Mouse (Mus musculus) hindbrain, embryonic 11.5 days (tissue): Measurements from ENCODE around the gene Sgcg. TPM values are rescaled to one million over a fixed set of nuclear protein-coding genes. Genes with fewer than 3 reads are reported as not detected.

Experiments used
- ATAC-seq: fragments of 200-750 bp; cut with Nextera tagmentation; 2 replicates; pipeline ENCODE4 v1.8.0; 2017; ENCODE audit warnings: mild to moderate bottlenecking, moderate TSS enrichment, moderate library complexity; ENCODE audit not compliant: low FRiP score
- DNase-seq: peaks from one replicate; pipeline ENCODE4 v3.0.0-alpha.2; 2015; ENCODE audit warnings: low spot score
- H3K27ac ChIP-seq: fragments of 300-500 bp; sonication (generic); 2 replicates; pipeline ENCODE4 v1.5.1; 2014; ENCODE audit warnings: mild to moderate bottlenecking, low read depth, low read length
- H3K27me3 ChIP-seq: fragments of 300-500 bp; sonication (generic); 2 replicates; pipeline ENCODE4 v1.6.1; 2014; ENCODE audit warnings: mild to moderate bottlenecking, low read length, moderate library complexity, mixed read lengths; ENCODE audit not compliant: control insufficient read depth, insufficient read depth
- H3K36me3 ChIP-seq: fragments of 300-500 bp; sonication (generic); 2 replicates; pipeline ENCODE4 v1.6.1; 2014; ENCODE audit warnings: mild to moderate bottlenecking, low read length, moderate library complexity, mixed read lengths; ENCODE audit not compliant: control insufficient read depth, insufficient read depth
- H3K4me1 ChIP-seq: fragments of 300-500 bp; sonication (generic); replicated peaks from 2 replicates; pipeline ENCODE4 v1.6.1; 2014; ENCODE audit warnings: low read length, mixed read lengths; ENCODE audit not compliant: control insufficient read depth, insufficient read depth
- H3K4me2 ChIP-seq: fragments of 300-500 bp; sonication (generic); replicated peaks from 2 replicates; pipeline ENCODE4 v1.6.1; 2014; ENCODE audit warnings: mild to moderate bottlenecking, low read depth, low read length
- H3K4me3 ChIP-seq: fragments of 300-500 bp; sonication (generic); 2 replicates; pipeline ENCODE4 v1.5.1; 2014; ENCODE audit warnings: low read depth, low read length
- H3K9ac ChIP-seq: fragments of 300-500 bp; sonication (generic); 2 replicates; pipeline ENCODE4 v1.6.1; 2014; ENCODE audit warnings: low read depth, low read length
- H3K9me3 ChIP-seq: fragments of 300-500 bp; sonication (generic); 2 replicates; pipeline ENCODE4 v1.6.1; 2016; ENCODE audit warnings: low read length; ENCODE audit not compliant: control insufficient read depth
- WGBS: fragments of 180-500 bp; shearing (Covaris S2); extraction: QIAGEN DNeasy Blood & Tissue Kit; methylation state at CpG from one replicate; pipeline ENCODE4 v1.1.7; 2014; 5-methylcytosine and 5-hydroxymethylcytosine counted together
- polyA plus RNA-seq: library from polyadenylated mRNA; unstranded; fragments of >200 nt; fragmentation: Nextera tagmentation; extraction: Ambion mirVana; gene quantifications from 2 replicates; pipeline ENCODE4 v1.2.1, GENCODE M21; 2014

Sgcg gene
- polyA plus RNA-seq, 1 experiment from 2014 or later = 0.19 TPM

GRCm38 (mm10) chr14:61242611-61243010 lies 15.7 kb downstream of the Sgcg start:
- Histone ChIP-seq H3K4me3 (no peak overlapping the region), H3K27ac (no peak overlapping the region), H3K36me3 (no peaks in the 10 kb centered on the region), H3K27me3 (no peaks in the 10 kb centered on the region), H3K4me2 (no peak overlapping the region), H3K9me3 (no peaks in the 10 kb centered on the region), H3K9ac (no peak overlapping the region), H3K4me1 (no peaks in the 10 kb centered on the region)
- 44% methylated on average over 6 of the region's 6 CpGs for WGBS
- ATAC-seq = no peak
- peak; percentile 39 for DNase-seq

GRCm38 (mm10) chr14:61238751-61239150 lies 19.5 kb downstream of the Sgcg start:
- Histone ChIP-seq H3K9ac (no peak overlapping the region), H3K4me3 (no peak overlapping the region), H3K9me3 (no peaks in the 10 kb centered on the region), H3K4me2 (no peak overlapping the region), H3K27me3 (no peaks in the 10 kb centered on the region), H3K36me3 (no peaks in the 10 kb centered on the region), H3K4me1 (no peaks in the 10 kb centered on the region), H3K27ac (no peak overlapping the region)
- WGBS = 77% methylated on average over 9 of the region's 9 CpGs
- DNase-seq (no peak), ATAC-seq (no peak)

GRCm38 (mm10) chr14:61237101-61237654 lies 21.1 kb downstream of the Sgcg start:
- Histone ChIP-seq H3K27me3 (no peaks in the 10 kb centered on the region), H3K27ac (no peak overlapping the region), H3K9me3 (no peaks in the 10 kb centered on the region), H3K4me3 (no peak overlapping the region), H3K9ac (no peak overlapping the region), H3K36me3 (no peaks in the 10 kb centered on the region), H3K4me2 (no peak overlapping the region), H3K4me1 (no peaks in the 10 kb centered on the region)
- 34% methylated on average over 4 of the region's 4 CpGs for WGBS
- DNase-seq (no peak), ATAC-seq (no peak)

- H3K4me3 ChIP-seq = no peak overlapping the region
- H3K36me3 ChIP-seq = no peaks in the 10 kb centered on the region
- H3K27ac ChIP-seq = no peak overlapping the region
- ATAC-seq (no peak), DNase-seq (no peak)
- WGBS = 65% methylated on average over 5 of the region's 5 CpGs
- H3K4me2 ChIP-seq = no peak overlapping the region
- no peaks in the 10 kb centered on the region for H3K27me3 ChIP-seq
- H3K4me1 ChIP-seq = no peaks in the 10 kb centered on the region
- no peaks in the 10 kb centered on the region for H3K9me3 ChIP-seq
- no peak overlapping the region for H3K9ac ChIP-seq
Measured at GRCm38 (mm10) chr14:61235846-61236474, 22.3 kb downstream of the Sgcg start.

GRCm38 (mm10) chr14:61232016-61232568 lies 26.2 kb downstream of the Sgcg start:
- Histone ChIP-seq H3K4me1 (no peaks in the 10 kb centered on the region), H3K4me3 (no peak overlapping the region), H3K36me3 (no peaks in the 10 kb centered on the region), H3K4me2 (no peak overlapping the region), H3K27ac (no peak overlapping the region), H3K9me3 (no peaks in the 10 kb centered on the region), H3K9ac (no peak overlapping the region), H3K27me3 (no peaks in the 10 kb centered on the region)
- ATAC-seq (no peak), DNase-seq (no peak)
- WGBS = 89% methylated on average over 13 of the region's 13 CpGs

GRCm38 (mm10) chr14:61230179-61230578 lies 28.1 kb downstream of the Sgcg start:
- no peaks in the 10 kb centered on the region for H3K36me3 ChIP-seq
- H3K4me3 ChIP-seq = no peak overlapping the region
- H3K9ac ChIP-seq = no peak overlapping the region
- no peak overlapping the region for H3K27ac ChIP-seq
- no peak for DNase-seq
- H3K27me3 ChIP-seq = no peaks in the 10 kb centered on the region
- no peaks in the 10 kb centered on the region for H3K4me1 ChIP-seq
- H3K9me3 ChIP-seq = no peaks in the 10 kb centered on the region
- ATAC-seq = no peak
- 97% methylated on average over 4 of the region's 4 CpGs for WGBS
- H3K4me2 ChIP-seq = no peak overlapping the region

- Histone ChIP-seq H3K36me3 (no peaks in the 10 kb centered on the region), H3K27me3 (no peaks in the 10 kb centered on the region), H3K4me2 (no peak overlapping the region), H3K9ac (no peak overlapping the region), H3K4me3 (no peak overlapping the region), H3K27ac (no peak overlapping the region), H3K9me3 (no peaks in the 10 kb centered on the region), H3K4me1 (no peaks in the 10 kb centered on the region)
- ATAC-seq = no peak
- DNase-seq = no peak
- WGBS = 91% methylated on average over 5 of the region's 5 CpGs
Measured at GRCm38 (mm10) chr14:61229763-61230162, 28.5 kb downstream of the Sgcg start.

- Histone ChIP-seq H3K9me3 (no peaks in the 10 kb centered on the region), H3K27me3 (no peaks in the 10 kb centered on the region), H3K9ac (no peak overlapping the region), H3K4me3 (no peak overlapping the region), H3K4me2 (no peak overlapping the region), H3K4me1 (no peaks in the 10 kb centered on the region), H3K27ac (no peak overlapping the region), H3K36me3 (no peaks in the 10 kb centered on the region)
- 69% methylated on average over 1 of the region's 1 CpGs for WGBS
- DNase-seq = no peak
- no peak for ATAC-seq
Measured at GRCm38 (mm10) chr14:61226151-61226550, 32.1 kb downstream of the Sgcg start.
